Mouse (Mus musculus): Measurements from ENCODE around the gene Cd300a.

- TF ChIP-seq CTCF (IDR thresholded peaks at IDR 0.05; ENCODE audit: control insufficient read depth, insufficient read depth, low read length) (no peak), POLR2A (IDR thresholded peaks at IDR 0.05; ENCODE audit: borderline replicate concordance, control insufficient read depth, low read depth, low read length) (no peak)
Measured at GRCm38 (mm10) chr11:114846336-114846735, 43.5 kb upstream of the Cd300a start.

Measured in bone marrow, adult 2 months (tissue).